Mouse (Mus musculus) myocyte (in vitro differentiated cells): ENCODE measurements around the gene Slc25a21.

Source experiments
- CEBPB ChIP-seq: IDR thresholded peaks from 2 replicates; pipeline ENCODE4 v1.6.1; 2011; ENCODE audit warnings: mild to moderate bottlenecking, moderate library complexity; ENCODE audit not compliant: poor library complexity, insufficient read depth, severe bottlenecking
- E2F4 ChIP-seq: IDR thresholded peaks from one replicate; pipeline ENCODE4 v1.6.1; 2011; ENCODE audit warnings: mild to moderate bottlenecking, control low read depth, moderate library complexity; ENCODE audit not compliant: insufficient read depth
- MAX ChIP-seq: IDR thresholded peaks from one replicate; pipeline ENCODE4 v1.6.1; 2011; ENCODE audit warnings: low read depth, mild to moderate bottlenecking, control low read depth
- MYOD1 ChIP-seq, 3 experiments: IDR thresholded peaks; one replicate each; pipeline ENCODE4 v1.6.1; 2011; ENCODE audit warnings: control low read depth in 2 of 3, low read depth in 2 of 3, mild to moderate bottlenecking in 2 of 3, moderate library complexity in 1 of 3; ENCODE audit not compliant: insufficient read length in 2 of 3, control insufficient read depth in 1 of 3
- MYOG ChIP-seq, 3 experiments: IDR thresholded peaks; one replicate each; pipeline ENCODE4 v1.6.1; 2011; ENCODE audit warnings: control low read depth in 2 of 3, low read depth in 2 of 3, mild to moderate bottlenecking in 2 of 3; ENCODE audit not compliant: insufficient read length in 2 of 3, control insufficient read depth in 1 of 3, insufficient read depth in 1 of 3
- POLR2A ChIP-seq: IDR thresholded peaks from one replicate; pipeline ENCODE4 v1.6.1; 2011; ENCODE audit warnings: low read depth, mild to moderate bottlenecking, control low read depth, moderate library complexity; ENCODE audit not compliant: insufficient read length
- REST ChIP-seq: IDR thresholded peaks from one replicate; pipeline ENCODE4 v1.6.1; 2011; ENCODE audit warnings: mild to moderate bottlenecking, control low read depth, moderate library complexity; ENCODE audit not compliant: insufficient read depth, insufficient read length
- SRF ChIP-seq: IDR thresholded peaks from one replicate; pipeline ENCODE4 v1.6.1; 2011; ENCODE audit warnings: low read depth; ENCODE audit not compliant: control insufficient read depth, insufficient read length
- TCF12 ChIP-seq: IDR thresholded peaks from one replicate; pipeline ENCODE4 v1.6.1; 2011; ENCODE audit warnings: mild to moderate bottlenecking, control low read depth; ENCODE audit not compliant: poor library complexity, insufficient read depth, severe bottlenecking
- USF1 ChIP-seq: IDR thresholded peaks from one replicate; pipeline ENCODE4 v1.6.1; 2011; ENCODE audit warnings: low read depth, mild to moderate bottlenecking, control low read depth, moderate library complexity

DNA sequence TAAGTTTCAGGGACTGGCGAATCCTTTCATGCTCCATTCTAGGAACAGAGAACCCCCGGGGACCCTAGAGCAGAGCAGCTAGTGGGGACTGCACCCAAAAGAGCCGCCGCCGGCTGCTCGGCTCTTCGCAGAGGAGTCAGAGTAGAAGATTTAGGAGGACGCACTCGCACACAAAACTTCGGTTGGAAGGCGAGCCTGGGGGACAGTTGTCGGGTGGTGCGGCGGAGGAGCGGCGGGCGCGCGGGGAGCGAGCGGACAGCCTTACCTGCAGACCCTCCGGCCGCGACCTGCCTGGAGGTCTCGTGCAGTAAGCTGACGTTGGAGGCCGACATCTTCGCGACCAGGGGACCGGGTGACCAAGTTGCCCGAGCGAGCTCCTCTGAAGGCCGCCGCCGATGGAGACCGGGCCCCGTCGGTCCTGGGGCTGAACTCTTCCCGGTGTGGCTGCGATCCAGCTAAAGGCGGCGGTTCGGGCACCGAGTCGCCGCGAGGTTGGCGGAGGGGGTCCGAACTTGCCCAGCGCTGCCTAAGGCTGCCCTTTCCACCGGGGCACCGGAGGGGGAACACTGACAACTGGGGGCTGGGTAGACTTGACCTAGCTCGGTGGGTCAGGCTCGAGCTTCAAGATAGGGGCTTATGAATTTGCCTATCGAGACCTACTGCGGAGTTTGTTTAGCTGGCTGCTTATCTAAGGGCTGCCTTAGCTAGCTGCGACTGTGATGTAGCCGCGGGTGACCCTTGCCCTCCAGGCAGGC is 487 bp downstream of the Slc25a21 start:
- TF ChIP-seq POLR2A (no peak), MYOD1 (IDR thresholded peaks at IDR 0.05; ENCODE audit: control insufficient read depth in 1 of 3, insufficient read length in 2 of 3, low read depth in 2 of 3) (no peak), MAX (no peak), E2F4 (no peak), REST (no peak), TCF12 (no peak), USF1 (no peak), MYOG (IDR thresholded peaks at IDR 0.05; ENCODE audit: control insufficient read depth in 1 of 3, insufficient read depth in 1 of 3, insufficient read length in 2 of 3, low read depth in 2 of 3) (no peak), CEBPB (no peak), SRF (no peak)
